Mouse (Mus musculus) liver, postnatal 0 days (tissue): Measurements from ENCODE around the gene Kcnj3.

Source experiments
- CTCF ChIP-seq: sonication (generic); IDR thresholded peaks from 2 replicates; pipeline ENCODE4 v1.5.1; 2016; ENCODE audit warnings: antibody characterized with exemption, low read depth
- EP300 ChIP-seq: IDR thresholded peaks from 2 replicates; pipeline ENCODE4 v1.6.1; 2016; ENCODE audit warnings: antibody characterized with exemption, low read depth, mild to moderate bottlenecking

GRCm38 (mm10) chr2:55571425-55571824 lies 135.7 kb downstream of the Kcnj3 start:
- TF ChIP-seq CTCF (no peak), EP300 (no peak)
